Mouse (Mus musculus) CH12.LX (cell line): Measurements from ENCODE around the gene St8sia6.

Experiments used
- CTCF ChIP-seq, 2 experiments: IDR thresholded peaks in 1 of 2; conservative IDR thresholded peaks in 1 of 2; 2 replicates each; pipeline ENCODE4 v1.5.1; 2011 to 2012; ENCODE audit warnings: low read depth in 2 of 2, low read length in 2 of 2, improper control_type of control experiment in 1 of 2, inconsistent platforms in 1 of 2, mild to moderate bottlenecking in 1 of 2, moderate library complexity in 1 of 2
- GABPA ChIP-seq: IDR thresholded peaks from 2 replicates; pipeline ENCODE4 v1.6.1; 2012; ENCODE audit warnings: low read depth, low read length, improper control_type of control experiment, inconsistent platforms; ENCODE audit not compliant: insufficient replicate concordance
- HCFC1 ChIP-seq: IDR thresholded peaks from 2 replicates; pipeline ENCODE4 v1.6.1; 2012; ENCODE audit warnings: low read depth, mild to moderate bottlenecking, inconsistent platforms, low read length, improper control_type of control experiment
- KAT2A ChIP-seq: IDR thresholded peaks from 2 replicates; pipeline ENCODE4 v1.6.1; 2012; ENCODE audit warnings: low read length, improper control_type of control experiment, inconsistent platforms; ENCODE audit not compliant: insufficient replicate concordance
- MEF2A ChIP-seq: IDR thresholded peaks from 2 replicates; pipeline ENCODE4 v1.6.1; 2014; ENCODE audit warnings: low read depth, mild to moderate bottlenecking, inconsistent platforms, low read length, improper control_type of control experiment, borderline replicate concordance
- MXI1 ChIP-seq: IDR thresholded peaks from 2 replicates; pipeline ENCODE4 v1.6.1; 2011; ENCODE audit warnings: mild to moderate bottlenecking, low read depth, low read length, improper control_type of control experiment
- MYC ChIP-seq: IDR thresholded peaks from 2 replicates; pipeline ENCODE4 v1.6.1; 2011; ENCODE audit warnings: low read depth, mild to moderate bottlenecking, improper control_type of control experiment, low read length
- ZKSCAN1 ChIP-seq: IDR thresholded peaks from 2 replicates; pipeline ENCODE4 v1.6.1; 2012; ENCODE audit warnings: low read depth, inconsistent platforms, low read length, improper control_type of control experiment, borderline replicate concordance

GRCm38 (mm10) chr2:13760366-13760765 lies 33.5 kb downstream of the St8sia6 start:
- TF ChIP-seq ZKSCAN1 (no peak), MYC (no peak), MXI1 (no peak), GABPA (no peak), KAT2A (no peak), CTCF (conservative IDR thresholded peaks at IDR 0.05 in 1 of 2, IDR thresholded peaks at IDR 0.05 in 1 of 2; ENCODE audit: low read depth in 2 of 2, low read length in 2 of 2) (no peak), MEF2A (no peak), HCFC1 (no peak)
